Mouse (Mus musculus) lung, postnatal 0 days (tissue): Measurements from ENCODE around the gene Cntn5. TPM values are rescaled to one million over a fixed set of nuclear protein-coding genes. Genes with fewer than 3 reads are reported as not detected.

Experiments used
- ATAC-seq: fragments of 200-750 bp; cut with Nextera tagmentation; 2 replicates; pipeline ENCODE4 v1.8.0; 2017; ENCODE audit warnings: moderate library complexity
- DNase-seq: peaks from one replicate; pipeline ENCODE4 v3.0.0-alpha.2; 2016; ENCODE audit warnings: low spot score
- H3K27ac ChIP-seq: fragments of 300-500 bp; sonication (generic); 2 replicates; pipeline ENCODE4 v1.5.1; 2014; ENCODE audit warnings: antibody characterized with exemption, mild to moderate bottlenecking, low read length, mixed read lengths
- H3K27me3 ChIP-seq: fragments of 300-500 bp; sonication (generic); replicated peaks from 2 replicates; pipeline ENCODE4 v1.6.1; 2014; ENCODE audit warnings: low read length, mixed read lengths; ENCODE audit not compliant: insufficient read depth
- H3K36me3 ChIP-seq: fragments of 300-500 bp; sonication (generic); 2 replicates; pipeline ENCODE4 v1.6.1; 2014; ENCODE audit warnings: low read length, mixed read lengths; ENCODE audit not compliant: insufficient read depth
- H3K4me1 ChIP-seq: fragments of 300-500 bp; sonication (generic); 2 replicates; pipeline ENCODE4 v1.6.1; 2014; ENCODE audit warnings: antibody characterized with exemption, low read depth, low read length, mixed read lengths; ENCODE audit not compliant: insufficient read depth
- H3K4me2 ChIP-seq: fragments of 300-500 bp; sonication (generic); replicated peaks from 2 replicates; pipeline ENCODE4 v1.6.1; 2014; ENCODE audit warnings: low read depth, mild to moderate bottlenecking, low read length, moderate library complexity, mixed read lengths
- H3K4me3 ChIP-seq: fragments of 300-500 bp; sonication (generic); 2 replicates; pipeline ENCODE4 v1.5.1; 2014; ENCODE audit warnings: low read depth, low read length
- H3K9ac ChIP-seq: fragments of 300-500 bp; sonication (generic); replicated peaks from 2 replicates; pipeline ENCODE4 v1.6.1; 2014; ENCODE audit warnings: low read depth, mild to moderate bottlenecking
- H3K9me3 ChIP-seq: fragments of 300-500 bp; sonication (generic); 2 replicates; pipeline ENCODE4 v1.6.1; 2016; ENCODE audit warnings: low read length, mixed read lengths
- CTCF ChIP-seq: IDR thresholded peaks from 2 replicates; pipeline ENCODE4 v1.5.1; 2016; ENCODE audit warnings: antibody characterized with exemption, mild to moderate bottlenecking
- EP300 ChIP-seq: IDR thresholded peaks from 2 replicates; pipeline ENCODE4 v1.6.1; 2016; ENCODE audit warnings: antibody characterized with exemption, mild to moderate bottlenecking, control low read depth
- WGBS: fragments of 180-500 bp; shearing (Covaris S2); extraction: QIAGEN DNeasy Blood & Tissue Kit; methylation state at CpG from one replicate; pipeline ENCODE4 v1.1.7; 2014; 5-methylcytosine and 5-hydroxymethylcytosine counted together
- polyA plus RNA-seq: library from polyadenylated mRNA; unstranded; fragments of >200 nt; fragmentation: Nextera tagmentation; extraction: Ambion mirVana; gene quantifications from 2 replicates; pipeline ENCODE4 v1.2.1, GENCODE M21; 2015

The Cntn5 gene
- polyA plus RNA-seq, 1 experiment from 2014 or later, result not detected

GRCm38 (mm10) chr9:10073401-10073800, 831.2 kb downstream of the Cntn5 start:
- ATAC-seq, result no peak
- no peaks in the 10 kb centered on the region for H3K36me3 ChIP-seq
- H3K4me1 ChIP-seq, result no peaks in the 10 kb centered on the region
- H3K27me3 ChIP-seq, result no peaks in the 10 kb centered on the region
- H3K9me3 ChIP-seq, result no peaks in the 10 kb centered on the region
- no peak overlapping the region for H3K27ac ChIP-seq
- WGBS, result 65% methylated on average over 4 of the region's 4 CpGs
- no peak for DNase-seq
- TF ChIP-seq CTCF (no peak), EP300 (no peak)
- H3K4me2 ChIP-seq, result no peak overlapping the region
- no peak overlapping the region for H3K9ac ChIP-seq
- H3K4me3 ChIP-seq, result no peak overlapping the region

GRCm38 (mm10) chr9:10072860-10073259, 831.7 kb downstream of the Cntn5 start:
- ATAC-seq (no peak), DNase-seq (no peak)
- H3K4me2 ChIP-seq, result no peak overlapping the region
- WGBS, result 52% methylated on average over 5 of the region's 5 CpGs
- no peaks in the 10 kb centered on the region for H3K9me3 ChIP-seq
- no peak overlapping the region for H3K4me3 ChIP-seq
- H3K9ac ChIP-seq, result no peak overlapping the region
- no peaks in the 10 kb centered on the region for H3K36me3 ChIP-seq
- H3K27ac ChIP-seq, result no peak overlapping the region
- no peak for TF ChIP-seq EP300
- no peak for TF ChIP-seq CTCF
- H3K4me1 ChIP-seq, result no peaks in the 10 kb centered on the region
- H3K27me3 ChIP-seq, result no peaks in the 10 kb centered on the region

DNA sequence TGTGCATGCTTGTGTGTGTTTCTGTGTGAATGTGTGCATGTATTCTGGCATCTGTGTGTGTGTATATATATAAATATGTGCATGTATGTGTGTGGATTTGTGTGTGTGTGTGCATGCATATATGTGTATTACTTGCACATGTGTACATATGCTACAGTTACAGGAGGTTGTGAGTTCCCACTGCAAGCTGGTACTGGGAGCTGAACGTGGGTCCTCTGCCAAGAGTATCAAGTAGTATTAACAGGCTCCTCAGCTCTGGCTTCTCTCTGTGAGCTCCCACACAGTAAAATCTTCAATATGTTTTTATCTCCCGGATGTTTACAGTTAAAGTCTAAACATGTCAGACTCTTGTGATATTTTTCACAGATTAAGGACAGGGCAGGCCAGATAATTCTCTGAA, 833.3 kb downstream of the Cntn5 start:
- no peak overlapping the region for H3K9ac ChIP-seq
- H3K4me2 ChIP-seq, result no peak overlapping the region
- no peak for DNase-seq
- no peak for ATAC-seq
- TF ChIP-seq EP300, result no peak
- TF ChIP-seq CTCF, result no peak
- no peaks in the 10 kb centered on the region for H3K27me3 ChIP-seq
- H3K4me3 ChIP-seq, result no peak overlapping the region
- H3K4me1 ChIP-seq, result no peaks in the 10 kb centered on the region
- H3K9me3 ChIP-seq, result no peaks in the 10 kb centered on the region
- 31% methylated on average over 2 of the region's 2 CpGs for WGBS
- no peak overlapping the region for H3K27ac ChIP-seq
- H3K36me3 ChIP-seq, result no peaks in the 10 kb centered on the region

GRCm38 (mm10) chr9:10044969-10045789, 859.4 kb downstream of the Cntn5 start:
- no peak for ATAC-seq
- WGBS, result 76% methylated on average over 4 of the region's 4 CpGs
- no peak overlapping the region for H3K9ac ChIP-seq

DNA sequence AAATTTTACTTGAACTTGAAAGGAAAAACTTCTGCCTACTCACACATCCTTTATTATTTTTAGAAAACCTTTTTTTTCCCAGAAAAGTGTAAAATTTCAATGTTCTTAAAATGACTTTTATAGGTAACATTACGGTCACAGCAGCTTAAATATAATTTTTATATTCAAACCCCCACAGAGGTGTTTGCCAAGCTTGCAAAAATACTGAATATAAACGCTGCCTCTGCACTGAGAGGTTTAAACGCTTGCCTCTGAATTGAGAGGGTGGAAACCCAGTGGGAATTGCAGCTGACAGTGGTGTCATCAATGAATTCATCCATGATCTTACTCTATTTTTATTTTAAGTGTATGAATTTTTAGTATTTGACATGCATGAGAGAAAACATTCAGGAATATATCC, 861.6 kb downstream of the Cntn5 start:
- no peak for ATAC-seq
- no peaks in the 10 kb centered on the region for H3K36me3 ChIP-seq
- no peak overlapping the region for H3K27ac ChIP-seq
- no peak overlapping the region for H3K9ac ChIP-seq
- WGBS, result 72% methylated on average over 3 of the region's 3 CpGs
- H3K9me3 ChIP-seq, result no peaks in the 10 kb centered on the region
- TF ChIP-seq EP300 (no peak), CTCF (no peak)
- DNase-seq, result no peak
- no peaks in the 10 kb centered on the region for H3K27me3 ChIP-seq
- H3K4me2 ChIP-seq, result no peak overlapping the region
- H3K4me3 ChIP-seq, result no peak overlapping the region
- H3K4me1 ChIP-seq, result no peaks in the 10 kb centered on the region

More at GRCm38 (mm10) chr9:10044969-10045789, 859.4 kb downstream of the Cntn5 start:
- Histone ChIP-seq H3K4me1 (no peaks in the 10 kb centered on the region), H3K9me3 (no peaks in the 10 kb centered on the region), H3K36me3 (no peaks in the 10 kb centered on the region), H3K27ac (no peak overlapping the region), H3K27me3 (no peaks in the 10 kb centered on the region), H3K4me3 (no peak overlapping the region), H3K4me2 (no peak overlapping the region)
- DNase-seq, result no peak
- TF ChIP-seq CTCF, result no peak

GRCm38 (mm10) chr9:10015129-10015528, 889.4 kb downstream of the Cntn5 start:
- Histone ChIP-seq H3K9ac (no peak overlapping the region), H3K9me3 (no peaks in the 10 kb centered on the region), H3K4me1 (no peaks in the 10 kb centered on the region), H3K4me2 (no peak overlapping the region), H3K27ac (no peak overlapping the region), H3K27me3 (no peaks in the 10 kb centered on the region), H3K4me3 (no peak overlapping the region), H3K36me3 (no peaks in the 10 kb centered on the region)
- WGBS, result 76% methylated on average over 3 of the region's 3 CpGs
- DNase-seq (no peak), ATAC-seq (no peak)
- no peak for TF ChIP-seq CTCF
